Mouse (Mus musculus) CH12.LX (cell line): Measurements from ENCODE around the gene Gm20388.

Source experiments
- CTCF ChIP-seq, 2 experiments: IDR thresholded peaks in 1 of 2; conservative IDR thresholded peaks in 1 of 2; 2 replicates each; pipeline ENCODE4 v1.5.1; 2011 to 2012; ENCODE audit warnings: low read depth in 2 of 2, low read length in 2 of 2, improper control_type of control experiment in 1 of 2, inconsistent platforms in 1 of 2, mild to moderate bottlenecking in 1 of 2, moderate library complexity in 1 of 2
- GABPA ChIP-seq: IDR thresholded peaks from 2 replicates; pipeline ENCODE4 v1.6.1; 2012; ENCODE audit warnings: low read depth, low read length, improper control_type of control experiment, inconsistent platforms; ENCODE audit not compliant: insufficient replicate concordance

DNA sequence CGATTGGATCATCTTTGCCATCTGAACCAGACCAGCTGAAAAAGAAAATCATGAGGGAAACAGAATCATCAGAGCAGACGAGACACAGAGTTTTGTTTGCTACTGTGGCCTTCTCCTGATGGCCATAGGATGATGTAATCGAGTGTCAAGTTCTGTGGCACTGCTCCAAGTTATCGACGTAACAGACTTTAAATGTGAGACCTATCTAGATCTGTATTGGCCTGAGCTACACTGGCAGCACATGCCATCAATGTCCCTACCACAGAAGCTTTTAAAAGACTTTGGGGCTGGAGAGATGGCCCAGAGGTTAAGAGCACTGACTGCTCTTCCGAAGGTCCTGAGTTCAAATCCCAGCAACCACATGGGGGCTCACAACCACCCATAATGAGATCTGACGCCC, 3992.0 kb downstream of the Gm20388 start:
- TF ChIP-seq GABPA (no peak), CTCF (conservative IDR thresholded peaks at IDR 0.05 in 1 of 2, IDR thresholded peaks at IDR 0.05 in 1 of 2; ENCODE audit: low read depth in 2 of 2, low read length in 2 of 2) (no peak)
